Mouse (Mus musculus) lung, postnatal 25 days (tissue): ENCODE data around the gene Vmn2r111.
"Not testable (repeated sequence)": the region's sequence is repeated elsewhere in the genome, so short reads cannot be mapped to it uniquely, and the experiment has no call there.

Experiments
- DNase-seq: peaks from one replicate; pipeline ENCODE4 v3.0.0; 2022; ENCODE audit warnings: low spot score

Vmn2r111 gene

GRCm38 (mm10) chr17:22573382-22573781, at the start of gene Vmn2r111:
Vmn2r111 (minus strand) TSS chr17:22573482.
- DNase-seq: not testable (repeated sequence)

GRCm38 (mm10) chr17:22600651-22601050, 27.4 kb upstream of the Vmn2r111 start, which contains the start of gene Vmn2r112:
Vmn2r112 (plus strand) TSS chr17:22600951.
- DNase-seq: not testable (repeated sequence)

GRCm38 (mm10) chr17:22520467-22520866, 52.8 kb downstream of the Vmn2r111 start:
- not testable (repeated sequence) for DNase-seq

GRCm38 (mm10) chr17:22520037-22520436, 53.2 kb downstream of the Vmn2r111 start:
- not testable (repeated sequence) for DNase-seq

- DNase-seq: no peak
Observed at GRCm38 (mm10) chr17:22497120-22497519, 76.2 kb downstream of the Vmn2r111 start.
